Mouse (Mus musculus) urinary bladder, postnatal 4 days (tissue): ENCODE data around the gene Nanos1.

Experiments
- DNase-seq, 2 experiments: peaks; one replicate each; pipeline ENCODE4 v3.0.0; 2021 to 2022; ENCODE audit warnings: low spot score in 2 of 2

Gene Nanos1

DNA sequence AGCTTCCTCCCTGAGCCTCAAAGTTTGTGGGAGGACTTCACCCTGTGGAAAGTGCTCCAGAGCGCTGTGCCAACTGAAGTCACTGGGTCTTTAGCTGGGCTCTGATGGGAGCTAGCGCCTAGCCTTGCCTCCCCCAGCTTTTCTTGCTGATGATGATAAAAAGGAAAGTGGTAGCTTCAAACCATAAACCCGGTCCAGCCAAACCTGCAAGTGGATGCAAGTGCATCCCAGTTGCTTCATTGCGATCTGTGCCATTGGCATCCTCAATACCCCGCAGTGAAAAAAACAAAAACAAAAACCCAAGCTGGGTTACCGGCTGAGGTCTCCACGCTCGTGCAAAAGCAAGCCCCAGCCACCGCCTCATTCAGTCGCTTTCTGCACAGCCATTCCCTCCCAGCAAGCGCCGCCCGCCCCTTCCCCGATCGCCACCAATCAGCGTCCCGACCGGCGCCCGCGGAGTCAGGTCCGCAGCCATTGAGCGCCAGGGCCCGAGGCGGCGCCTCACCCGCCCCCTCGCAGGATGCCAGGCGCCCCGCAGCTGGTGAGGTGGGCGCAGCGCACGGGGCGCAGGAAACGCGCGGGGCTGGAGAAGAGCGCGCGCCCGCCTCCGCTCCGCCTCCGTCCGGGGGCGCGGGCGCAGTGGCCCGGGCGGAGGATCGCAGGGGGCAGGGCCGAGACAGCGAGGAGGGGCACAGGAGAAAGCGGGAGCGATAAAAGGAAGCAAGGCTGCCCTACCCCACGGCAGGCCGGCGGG is at the start of gene Nanos1:
Gene Nanos1, plus strand, starts transcription at position 550 of the 754 bp plus-strand sequence.
- peak; percentile 82 to 88 for DNase-seq

DNA sequence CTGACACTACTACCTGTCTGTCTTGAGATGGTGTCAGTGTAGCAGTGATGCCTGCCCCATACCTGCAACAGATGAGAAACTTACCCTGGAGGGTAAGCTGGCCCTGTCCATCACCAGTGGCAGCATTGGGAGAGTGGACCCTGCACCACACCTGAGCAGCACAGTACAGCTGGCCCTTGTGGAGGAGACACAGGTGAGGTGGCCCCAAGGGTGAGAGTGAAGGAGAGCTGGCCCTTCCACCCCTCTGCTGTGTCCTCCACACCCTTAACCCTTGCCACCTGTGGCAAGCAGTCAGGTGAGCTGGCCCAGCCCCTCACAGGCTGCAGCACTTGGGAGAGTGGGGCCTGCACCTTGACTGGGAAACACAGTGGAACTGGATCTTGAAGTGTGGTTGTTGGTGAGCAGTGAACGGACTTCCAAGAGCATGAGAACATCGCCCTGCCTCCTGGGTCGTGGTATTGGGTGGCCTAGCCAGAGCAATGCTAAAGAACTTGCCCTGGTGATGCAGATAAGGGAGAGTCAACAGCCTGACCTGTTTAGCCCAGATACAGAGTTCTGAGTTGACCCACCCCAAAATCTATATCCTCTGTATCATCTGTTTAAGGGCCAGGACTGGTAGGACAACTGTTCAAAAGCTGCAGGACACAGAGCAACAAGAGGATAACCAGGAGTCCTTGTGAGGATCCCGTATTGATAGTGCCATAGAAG is 46.4 kb upstream of the Nanos1 start:
- DNase-seq = no peak

DNA sequence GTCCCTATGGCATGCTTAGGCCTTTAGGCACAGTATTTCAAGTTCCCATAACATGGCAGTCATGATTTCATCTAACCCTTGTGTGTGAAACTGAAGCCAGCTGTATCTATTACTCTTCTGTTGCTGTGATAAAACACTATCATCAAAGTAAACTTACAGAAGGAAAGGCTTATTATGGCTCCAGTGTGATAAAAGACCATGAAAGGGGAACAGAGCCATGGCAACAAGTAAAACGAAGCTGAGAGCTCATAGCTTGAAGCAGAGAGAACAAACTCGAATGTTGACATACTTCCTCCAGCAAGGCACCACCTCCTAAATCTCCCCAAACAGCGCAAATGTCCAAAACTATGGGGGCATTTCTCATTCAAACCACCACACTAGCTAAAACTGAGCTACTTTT is 45.6 kb upstream of the Nanos1 start:
- no peak for DNase-seq

- DNase-seq = no peak
These were observed 43.2 kb upstream of the Nanos1 start for GRCm38 (mm10) chr19:60712577-60712976.

GRCm38 (mm10) chr19:60716381-60716780 is 39.4 kb upstream of the Nanos1 start:
- no peak for DNase-seq

DNA sequence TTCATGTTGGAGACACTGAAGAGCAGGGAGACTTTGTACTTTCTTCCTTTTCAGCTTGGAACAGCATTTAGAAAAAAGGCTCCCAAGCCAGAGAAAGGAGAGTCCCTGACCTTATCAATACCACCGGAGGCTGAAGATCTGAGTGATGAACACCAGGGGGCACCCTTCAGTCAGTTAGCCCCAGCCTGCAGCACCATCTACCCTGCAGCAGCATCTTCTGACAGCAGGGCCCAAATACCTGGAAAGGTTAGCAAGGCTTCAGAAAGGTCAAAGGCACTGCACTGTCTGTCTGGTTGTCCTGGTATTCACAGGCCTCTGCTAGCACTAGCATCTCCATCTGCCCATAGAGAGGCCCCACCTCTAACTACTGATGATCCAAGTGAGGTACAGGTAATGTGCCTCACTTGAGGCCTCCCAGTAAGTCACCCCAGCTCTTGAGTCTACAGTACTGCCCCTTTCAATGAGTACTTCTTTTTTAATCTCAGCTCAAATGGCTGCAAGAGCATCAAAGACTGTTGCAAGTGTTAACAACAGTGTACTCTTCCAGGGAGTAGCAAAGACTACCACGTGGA is 25.4 kb upstream of the Nanos1 start:
- DNase-seq = no peak

GRCm38 (mm10) chr19:60731299-60731698 is 24.5 kb upstream of the Nanos1 start:
- DNase-seq = no peak

DNA sequence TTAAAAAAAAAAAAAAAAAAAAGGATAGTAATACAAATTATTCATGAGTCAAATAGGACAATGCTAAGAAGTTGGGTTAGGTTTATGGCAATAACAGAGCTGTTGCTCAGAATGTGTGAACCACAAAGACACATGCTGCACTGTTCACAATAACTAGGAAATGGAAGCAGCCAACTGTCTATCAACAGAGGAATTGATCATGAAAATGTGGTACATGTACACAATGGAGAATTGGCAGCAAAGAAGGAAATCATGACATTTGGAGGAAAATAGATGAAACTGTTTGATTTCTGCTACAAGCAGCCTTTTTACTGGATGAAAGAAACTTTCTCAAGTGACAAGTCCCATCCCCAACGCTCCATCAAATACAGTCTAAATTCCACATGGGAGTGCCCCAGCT is 23.8 kb upstream of the Nanos1 start:
- no peak for DNase-seq

DNA sequence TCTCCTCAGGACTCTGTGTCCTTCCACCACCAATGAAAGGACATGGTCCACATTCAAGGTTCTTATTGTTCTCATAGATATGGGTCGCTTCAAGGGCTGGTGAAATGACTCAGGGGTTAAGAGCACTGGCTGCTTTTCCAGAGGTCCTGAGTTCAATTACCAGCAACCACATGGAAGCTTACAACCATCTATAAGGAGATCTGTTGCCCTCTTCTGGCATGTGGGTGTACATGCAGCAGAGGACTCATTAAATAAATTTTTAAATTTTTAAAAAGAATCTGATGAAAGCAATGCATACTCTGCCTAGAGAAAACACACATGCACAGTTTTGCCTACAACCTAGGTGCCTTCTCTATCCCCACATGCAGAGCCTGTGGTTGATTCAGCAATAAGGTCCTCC is 15.2 kb upstream of the Nanos1 start:
- DNase-seq = no peak

DNA sequence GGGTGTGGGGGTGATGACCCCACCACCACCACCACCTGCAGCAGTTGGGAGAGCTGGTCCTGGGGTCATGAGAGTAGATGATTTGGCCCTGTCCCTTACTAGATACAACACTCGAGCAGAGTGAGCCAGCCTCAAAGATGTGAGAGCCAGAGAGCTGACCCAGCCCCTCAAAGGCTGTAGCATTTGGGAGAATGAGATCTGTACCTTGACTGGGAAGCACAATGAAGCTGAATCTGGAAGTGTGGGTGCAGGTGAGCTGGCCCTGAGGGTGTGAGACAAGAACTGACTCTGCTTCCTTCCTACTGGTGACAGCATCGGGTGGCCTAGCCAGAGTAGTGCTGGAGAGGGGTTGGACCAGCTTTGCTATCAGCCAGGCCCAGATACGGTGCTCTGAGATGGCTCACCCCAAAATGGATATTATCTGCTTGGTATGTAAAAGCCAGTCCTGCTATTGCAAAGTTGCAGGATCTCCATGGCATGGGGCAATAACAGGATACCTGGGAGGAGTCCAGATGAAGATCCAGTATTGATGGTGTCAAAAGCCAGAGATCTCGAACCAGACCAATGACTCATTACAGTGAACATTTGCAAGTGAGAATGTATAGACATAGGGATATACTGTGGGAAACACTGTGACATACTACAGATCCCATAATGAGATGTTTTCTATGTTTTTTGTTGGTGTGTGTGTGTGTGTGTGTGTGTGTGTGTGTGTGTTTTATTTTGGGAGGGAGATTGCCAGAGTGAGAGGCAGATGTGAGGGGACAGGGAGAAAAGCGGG is 11.8 kb upstream of the Nanos1 start:
- no peak for DNase-seq

DNA sequence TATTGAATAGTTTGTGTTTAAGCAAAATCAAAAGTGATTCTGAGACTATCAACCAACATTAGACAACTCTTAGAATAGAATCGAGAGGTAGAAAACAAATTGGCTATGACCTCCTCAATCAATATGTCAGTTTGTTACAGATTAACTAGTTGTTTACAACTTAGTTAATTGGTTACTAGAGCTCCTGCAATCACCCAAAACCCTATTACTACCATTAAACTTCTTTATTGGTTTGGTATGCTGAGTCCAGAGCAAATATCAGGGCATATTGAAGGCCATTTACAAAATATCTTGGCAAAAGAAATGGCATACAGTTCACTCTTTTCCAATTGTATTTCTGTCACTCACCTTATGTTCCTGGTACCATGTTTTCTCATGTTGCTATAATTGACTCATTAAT is 8.0 kb upstream of the Nanos1 start:
- no peak for DNase-seq

DNA sequence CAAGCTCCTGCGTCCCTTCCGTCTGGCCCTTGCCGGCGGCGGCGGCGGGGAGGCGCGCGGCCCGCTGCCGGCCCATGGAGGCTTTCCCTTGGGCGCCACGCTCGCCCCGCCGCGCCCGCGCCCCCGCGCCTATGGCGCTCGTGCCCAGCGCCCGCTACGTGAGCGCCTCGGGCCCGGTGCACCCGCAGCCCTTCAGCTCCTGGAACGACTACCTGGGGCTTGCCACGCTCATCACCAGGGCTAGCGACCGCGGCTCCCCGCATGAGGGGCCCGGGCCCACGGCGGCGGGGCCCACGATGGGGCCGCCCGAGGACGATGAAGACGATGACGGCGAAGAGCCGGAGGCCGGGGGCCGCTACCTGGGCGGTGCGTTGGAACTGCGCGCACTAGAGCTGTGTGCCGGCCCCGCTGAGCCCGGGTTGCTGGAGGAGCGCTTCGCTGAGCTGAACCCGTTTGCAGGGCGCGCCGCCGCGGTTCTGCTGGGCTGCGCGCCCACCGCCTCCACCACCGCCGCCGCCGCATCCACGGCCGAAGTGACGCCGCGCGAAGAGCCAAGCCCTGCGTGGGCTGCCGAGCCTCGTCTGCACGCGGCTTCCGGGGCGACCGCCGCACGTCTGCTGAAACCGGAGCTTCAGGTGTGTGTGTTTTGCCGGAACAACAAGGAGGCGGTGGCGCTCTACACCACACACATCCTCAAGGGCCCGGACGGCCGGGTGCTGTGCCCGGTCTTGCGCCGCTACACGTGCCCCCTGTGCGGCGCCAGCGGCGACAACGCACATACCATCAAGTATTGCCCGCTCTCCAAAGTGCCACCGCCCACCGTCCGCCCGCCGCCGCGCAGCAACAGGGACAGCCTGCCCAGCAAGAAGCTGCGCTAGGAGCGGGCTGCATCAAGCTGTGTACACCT is 658 bp downstream of the Nanos1 start:
- peak in 1 of 2 experiments; percentile 24 for DNase-seq

GRCm38 (mm10) chr19:60757099-60757785 is 1.5 kb downstream of the Nanos1 start:
- no peak for DNase-seq

- no peak for DNase-seq
These were observed 3.4 kb downstream of the Nanos1 start for GRCm38 (mm10) chr19:60758896-60759835.

DNA sequence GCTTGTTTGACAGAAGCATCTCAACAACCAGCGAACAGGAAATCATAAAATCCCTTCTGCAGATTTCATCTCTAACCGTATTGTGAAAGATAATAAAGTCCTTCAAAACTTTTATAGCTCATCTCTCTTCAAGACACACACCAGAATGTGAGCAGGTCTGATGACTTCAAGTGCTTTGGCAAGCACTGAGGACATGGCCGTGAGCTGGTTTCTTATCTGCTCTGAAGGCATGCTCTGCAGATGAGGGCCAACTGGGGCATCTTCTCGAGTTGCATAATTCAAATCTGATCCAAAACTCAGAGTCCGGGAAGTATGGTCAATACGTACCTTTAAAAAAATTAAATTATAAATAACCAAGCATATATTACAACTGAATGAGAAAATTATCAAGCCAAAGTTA is 17.6 kb downstream of the Nanos1 start:
- no peak for DNase-seq

DNA sequence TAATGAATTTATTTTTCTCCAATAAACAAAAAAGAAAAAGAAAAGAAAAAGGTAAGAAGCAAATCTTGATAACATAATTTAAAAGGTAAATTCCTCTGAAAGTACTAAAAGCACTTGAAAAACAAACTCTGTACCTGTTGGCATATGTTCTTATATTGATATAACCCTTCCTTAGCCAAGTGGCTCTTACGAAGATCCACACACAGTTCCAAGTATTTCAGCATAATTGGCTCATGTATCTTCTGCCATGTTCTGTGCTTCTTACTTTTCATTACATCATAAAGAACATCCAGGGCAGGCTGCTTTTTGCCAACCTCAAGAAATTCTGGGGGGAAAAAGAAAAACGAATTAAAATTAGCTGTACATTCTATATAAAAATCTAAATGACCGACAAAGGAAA is 26.2 kb downstream of the Nanos1 start:
- no peak for DNase-seq

DNA sequence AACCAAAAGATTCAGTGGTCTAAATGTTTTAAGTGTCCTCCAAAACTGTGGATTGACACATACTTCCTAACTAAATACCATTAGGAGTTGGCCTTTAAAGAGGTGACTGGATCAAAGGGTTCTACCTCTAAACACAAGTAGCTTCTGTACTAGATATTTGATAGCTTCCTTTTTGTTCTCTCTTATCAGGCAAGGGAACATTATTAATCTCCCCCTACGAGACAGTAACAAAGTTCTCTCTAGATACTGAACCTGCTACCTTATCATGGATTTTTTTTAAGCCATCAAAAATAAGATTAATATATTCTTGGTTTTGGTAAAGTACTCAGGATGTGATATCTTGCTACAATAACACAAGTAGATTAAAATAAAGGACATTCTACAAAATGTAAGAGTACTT is 28.9 kb downstream of the Nanos1 start:
- no peak for DNase-seq

- no peak for DNase-seq
These were observed 31.8 kb downstream of the Nanos1 start for GRCm38 (mm10) chr19:60787465-60788150.
